Mouse (Mus musculus): Measurements from ENCODE around the gene Dst. TPM values are rescaled to one million over a fixed set of nuclear protein-coding genes. Genes with fewer than 3 reads are reported as not detected.
"Not testable (repeated sequence)": the region's sequence is repeated elsewhere in the genome, so short reads cannot be mapped to it uniquely, and the experiment has no call there.

Gene Dst
- polyA plus RNA-seq, 1 experiment from 2014 or later, result 37.7 TPM

DNA sequence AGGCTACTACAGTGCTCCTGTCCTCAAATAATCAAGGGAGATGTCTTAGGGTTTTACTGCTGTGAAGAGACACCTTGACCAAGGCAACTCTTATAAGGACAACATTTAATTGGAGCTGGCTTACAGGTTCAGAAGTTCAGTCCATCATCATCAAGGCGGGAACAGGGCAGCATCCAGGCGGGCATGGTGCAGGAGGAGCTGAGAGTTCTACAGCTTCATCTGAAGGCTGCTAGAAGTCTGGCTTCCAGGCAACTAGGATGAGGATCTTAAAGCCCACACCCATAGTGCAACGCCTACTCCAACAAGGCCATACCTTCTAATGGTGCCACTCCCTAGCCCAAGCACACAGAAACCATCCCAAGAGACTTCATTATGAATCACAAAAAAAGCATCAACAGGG is 400.8 kb downstream of the Dst start:
- H3K9ac ChIP-seq; H3K4me1 ChIP-seq (replicated peaks); H3K4me2 ChIP-seq; H3K4me3 ChIP-seq; ATAC-seq (ENCODE audit: low FRiP score); H3K27ac ChIP-seq; H3K9me3 ChIP-seq; H3K27me3 ChIP-seq: not testable (repeated sequence)
- peaks cover 46% of the 10 kb centered on the region for H3K36me3 ChIP-seq
- 98% methylated on average over 3 of the region's 3 CpGs for WGBS

DNA sequence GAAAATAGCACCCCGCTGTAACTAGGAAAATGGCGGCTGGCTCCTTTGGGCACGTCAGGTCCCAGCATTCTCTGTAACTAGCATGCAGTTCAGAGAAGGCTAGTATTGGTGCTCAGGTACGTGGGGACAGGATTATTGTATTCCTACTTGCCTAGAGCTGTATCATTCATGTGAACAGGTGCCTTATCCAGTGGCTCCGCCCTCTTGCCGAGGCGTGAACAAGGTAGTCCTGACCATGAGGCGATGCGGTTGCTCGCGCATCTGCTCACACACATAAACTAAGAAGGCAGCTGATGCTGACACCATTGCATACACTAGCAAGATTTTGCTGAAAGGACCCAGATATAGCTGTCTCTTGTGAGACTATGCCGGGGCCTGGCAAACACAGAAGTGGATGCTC is 401.4 kb downstream of the Dst start:
- H3K27ac ChIP-seq, result no peak overlapping the region
- H3K9me3 ChIP-seq, result no peaks in the 10 kb centered on the region
- no peaks in the 10 kb centered on the region for H3K27me3 ChIP-seq
- ATAC-seq (ENCODE audit: low FRiP score), result no peak
- no peak overlapping the region for H3K9ac ChIP-seq
- H3K4me3 ChIP-seq, result no peak overlapping the region
- no peak overlapping the region for H3K4me2 ChIP-seq
- 98% methylated on average over 12 of the region's 12 CpGs for WGBS
- peaks cover 44% of the 10 kb centered on the region for H3K36me3 ChIP-seq
- no peaks in the 10 kb centered on the region for H3K4me1 ChIP-seq (replicated peaks)

DNA sequence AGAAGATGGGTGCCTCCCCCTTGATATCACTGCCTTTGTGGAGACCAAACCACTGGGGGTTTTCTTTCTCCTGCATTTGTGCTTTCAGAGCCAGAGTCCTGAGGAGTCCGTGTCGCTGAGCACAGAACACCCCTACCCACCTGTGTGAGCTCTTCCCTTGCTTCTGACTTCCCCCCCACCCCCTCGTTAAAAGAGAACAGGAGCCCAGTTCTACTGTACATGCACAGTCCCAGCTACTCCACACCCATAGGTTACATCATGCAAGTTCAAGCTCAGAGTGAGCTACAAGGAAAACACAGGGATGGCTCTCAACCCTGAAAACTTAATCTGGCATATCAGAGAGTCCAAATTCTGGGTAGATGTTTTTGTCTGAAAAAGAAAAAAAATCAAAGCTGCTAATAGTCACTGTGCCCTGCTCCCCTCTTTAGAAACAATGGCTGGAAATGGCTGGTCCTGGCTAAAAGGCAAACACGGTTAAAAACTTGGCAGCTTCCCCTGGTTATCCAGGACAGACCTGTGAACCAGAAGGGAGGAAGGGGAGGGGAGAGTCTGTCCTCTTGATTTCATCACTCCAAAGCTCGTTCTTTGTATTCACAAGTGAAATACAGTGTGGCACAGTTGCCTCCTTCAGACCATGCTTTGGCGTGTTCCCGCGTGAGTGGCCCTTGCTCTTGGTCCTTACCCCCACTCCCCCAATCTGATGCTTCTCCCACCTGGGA is 402.7 kb downstream of the Dst start:
- Histone ChIP-seq H3K9ac (no peak overlapping the region), H3K4me3 (no peak overlapping the region), H3K4me2 (no peak overlapping the region), H3K9me3 (no peaks in the 10 kb centered on the region), H3K27ac (no peak overlapping the region), H3K4me1 (replicated peaks) (no peaks in the 10 kb centered on the region), H3K36me3 (peaks cover 35% of the 10 kb centered on the region), H3K27me3 (no peaks in the 10 kb centered on the region)
- 82% methylated on average over 8 of the region's 8 CpGs for WGBS
- ATAC-seq (ENCODE audit: low FRiP score), result no peak

DNA sequence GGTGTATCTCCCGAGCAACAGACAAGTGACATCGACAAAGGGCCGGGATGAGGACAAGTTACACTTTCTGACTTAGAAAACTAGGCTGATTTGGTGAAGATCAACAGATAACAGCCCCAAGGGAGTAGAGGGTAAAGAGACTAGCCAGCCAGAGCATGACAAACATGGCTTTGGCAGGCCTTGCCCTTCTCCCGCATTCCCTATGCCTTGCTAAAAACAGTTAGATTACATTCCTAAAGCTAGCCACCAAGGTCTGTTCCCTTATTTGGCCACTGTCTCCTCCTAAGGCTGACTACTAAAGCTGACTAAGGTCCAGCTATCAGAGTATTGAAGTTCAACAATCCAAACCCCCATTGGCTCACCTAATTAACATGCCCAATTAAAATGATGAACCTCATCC is 404.8 kb downstream of the Dst start:
- no peaks in the 10 kb centered on the region for H3K4me1 ChIP-seq (replicated peaks)
- WGBS, result 89% methylated on average over 4 of the region's 4 CpGs
- no peak for ATAC-seq (ENCODE audit: low FRiP score)
- H3K9me3 ChIP-seq, result no peaks in the 10 kb centered on the region
- peaks cover 14% of the 10 kb centered on the region for H3K36me3 ChIP-seq
- H3K27me3 ChIP-seq, result no peaks in the 10 kb centered on the region
- no peak overlapping the region for H3K9ac ChIP-seq
- H3K27ac ChIP-seq, result no peak overlapping the region
- no peak overlapping the region for H3K4me3 ChIP-seq
- H3K4me2 ChIP-seq, result no peak overlapping the region

DNA sequence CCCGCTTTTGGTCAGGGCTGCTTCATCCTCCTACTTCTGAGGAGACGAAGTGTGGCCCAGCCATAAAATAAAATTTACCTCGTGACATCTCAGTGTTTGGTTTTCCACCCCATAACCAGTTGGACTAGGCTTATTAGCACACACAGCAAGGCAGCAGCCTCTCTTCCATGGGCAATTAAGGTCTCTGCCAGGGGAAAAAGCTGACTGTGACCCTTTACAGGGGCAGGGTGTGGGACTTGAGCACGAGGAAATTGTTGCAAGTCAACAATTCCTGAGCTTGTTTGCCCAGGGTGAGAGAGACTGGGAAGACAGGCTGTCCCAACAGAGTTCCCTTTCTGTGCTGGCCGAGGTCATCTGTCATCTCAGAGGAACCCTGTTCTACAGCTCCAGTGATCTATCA is 407.4 kb downstream of the Dst start:
- Histone ChIP-seq H3K4me3 (no peak overlapping the region), H3K36me3 (no peaks in the 10 kb centered on the region), H3K27me3 (no peaks in the 10 kb centered on the region), H3K9ac (no peak overlapping the region), H3K9me3 (no peaks in the 10 kb centered on the region), H3K4me2 (no peak overlapping the region), H3K4me1 (replicated peaks) (no peaks in the 10 kb centered on the region), H3K27ac (no peak overlapping the region)
- no peak for ATAC-seq (ENCODE audit: low FRiP score)
- 75% methylated on average over 5 of the region's 5 CpGs for WGBS

DNA sequence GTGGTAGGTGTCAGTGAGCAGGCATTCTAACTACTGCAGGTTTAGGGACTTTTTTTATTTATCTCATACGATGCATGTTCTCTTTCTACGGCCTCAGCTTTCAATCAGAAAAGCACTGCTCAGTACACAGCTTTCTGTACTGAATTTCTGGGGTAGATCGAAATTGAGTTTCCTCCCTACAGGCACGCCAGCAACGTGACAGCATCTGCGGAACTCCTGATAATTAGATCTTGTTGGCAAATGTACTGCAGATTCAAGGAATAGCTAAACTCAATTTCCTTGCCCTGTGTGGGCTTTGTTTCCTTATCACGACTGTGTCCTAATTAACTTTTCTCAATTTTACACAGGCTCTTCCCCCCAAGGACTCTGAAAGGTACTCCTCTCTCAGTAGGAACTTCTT is 416.2 kb downstream of the Dst start:
- no peak overlapping the region for H3K4me3 ChIP-seq
- WGBS, result 75% methylated on average over 7 of the region's 7 CpGs
- H3K4me2 ChIP-seq, result no peak overlapping the region
- no peaks in the 10 kb centered on the region for H3K36me3 ChIP-seq
- peak overlapping the region; percentile 14 for H3K27ac ChIP-seq
- ATAC-seq (ENCODE audit: low FRiP score), result 0 out of 2 replicates have a peak, but pooled peaks have one; percentile 49
- H3K27me3 ChIP-seq, result no peaks in the 10 kb centered on the region
- no peak overlapping the region for H3K9ac ChIP-seq
- H3K4me1 ChIP-seq (replicated peaks), result no peaks in the 10 kb centered on the region
- no peaks in the 10 kb centered on the region for H3K9me3 ChIP-seq

DNA sequence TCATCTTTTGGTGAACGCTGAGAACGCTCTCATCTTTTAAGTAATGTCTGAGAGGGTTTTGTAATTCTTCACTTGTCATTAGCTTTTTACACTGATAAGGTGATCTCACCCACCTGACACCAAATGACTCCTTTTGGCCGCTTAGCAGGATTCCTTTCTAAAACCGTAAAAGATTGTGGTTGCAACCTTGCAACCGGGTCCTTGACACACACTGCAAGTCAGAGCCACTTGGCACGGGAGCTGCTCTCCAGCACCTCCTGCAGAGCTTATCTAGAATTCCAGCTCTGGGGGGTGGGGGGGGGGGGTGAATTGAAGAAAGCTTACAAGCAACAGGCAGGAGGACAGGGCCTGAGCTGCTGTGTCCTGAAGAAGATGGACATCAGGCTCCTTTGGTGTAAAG is 420.6 kb downstream of the Dst start:
- no peak overlapping the region for H3K4me3 ChIP-seq
- H3K9ac ChIP-seq, result no peak overlapping the region
- ATAC-seq (ENCODE audit: low FRiP score), result no peak
- WGBS, result 89% methylated on average over 6 of the region's 6 CpGs
- no peaks in the 10 kb centered on the region for H3K9me3 ChIP-seq
- H3K27ac ChIP-seq, result no peak overlapping the region
- H3K27me3 ChIP-seq, result no peaks in the 10 kb centered on the region
- no peak overlapping the region for H3K4me2 ChIP-seq
- H3K4me1 ChIP-seq (replicated peaks), result no peaks in the 10 kb centered on the region
- no peaks in the 10 kb centered on the region for H3K36me3 ChIP-seq

DNA sequence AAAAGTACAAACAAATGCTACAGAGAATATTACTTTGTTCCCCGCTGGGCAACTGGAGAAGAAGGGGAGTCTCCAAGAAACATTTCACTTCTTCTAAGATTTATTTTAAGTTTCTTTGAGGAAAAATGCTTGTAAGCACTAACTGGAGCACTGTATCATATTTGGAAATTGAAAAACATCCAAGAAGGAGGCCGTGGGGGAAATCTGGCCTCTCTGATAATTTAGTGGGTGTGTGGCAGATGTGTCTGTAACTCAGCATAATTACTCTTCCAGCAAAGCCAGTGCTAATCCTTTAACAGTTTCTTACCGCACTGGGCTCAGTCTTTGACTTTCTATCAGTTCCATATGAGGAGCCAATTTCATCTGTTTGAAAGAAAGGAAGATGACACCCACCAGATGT is 423.7 kb downstream of the Dst start:
- Histone ChIP-seq H3K9ac (no peak overlapping the region), H3K4me1 (replicated peaks) (no peaks in the 10 kb centered on the region), H3K27ac (no peak overlapping the region), H3K9me3 (0 out of 2 replicates have a peak, but pooled peaks cover 3% of the 10 kb centered on the region), H3K4me2 (no peak overlapping the region), H3K27me3 (no peaks in the 10 kb centered on the region), H3K4me3 (no peak overlapping the region), H3K36me3 (no peaks in the 10 kb centered on the region)
- 84% methylated on average over 3 of the region's 3 CpGs for WGBS
- ATAC-seq (ENCODE audit: low FRiP score), result no peak

Small RNA genes within 50 kb of the gene (microRNA-seq; reads per million reads assigned to microRNA genes)
- not detected for gene Mir6896

Other genes starting within 250 kb of the Dst start
- gene Prim2, start 238.4 kb upstream of the Dst start, polyA plus RNA-seq (2015; fragmentation: Nextera tagmentation; extraction: Ambion mirVana), result 24.2 and 26.1 TPM in 2 replicates
- 25.9 and 28.3 TPM in 2 replicates for gene Rab23, start 188.3 kb upstream of the Dst start, polyA plus RNA-seq (2015; fragmentation: Nextera tagmentation; extraction: Ambion mirVana)
- 17.8 and 17.9 TPM in 2 replicates for gene Bag2, start 150.4 kb upstream of the Dst start, polyA plus RNA-seq (2015; fragmentation: Nextera tagmentation; extraction: Ambion mirVana)
- 44.3 and 46.7 TPM in 2 replicates for gene Zfp451, start 93.6 kb upstream of the Dst start, polyA plus RNA-seq (2015; fragmentation: Nextera tagmentation; extraction: Ambion mirVana)
- 20.5 and 22.9 TPM in 2 replicates for gene Bend6, start 409 bp upstream of the Dst start, polyA plus RNA-seq (2015; fragmentation: Nextera tagmentation; extraction: Ambion mirVana)